Mouse (Mus musculus) hematopoietic stem cell, adult 5-6 weeks (primary cell): ENCODE data around the gene Rap1gap2. TPM values are rescaled to one million over a fixed set of nuclear protein-coding genes. Genes with fewer than 3 reads are reported as not detected.

Experiments used
- ATAC-seq, 2 experiments: fragments of 125-278 bp in 1 of 2; replicated peaks in 1 of 2; 2 replicates each; pipeline ENCODE4 v1.8.0; 2016 to 2017; ENCODE audit warnings: inconsistent platforms in 2 of 2, mild to moderate bottlenecking in 2 of 2, moderate number of reproducible peaks in 2 of 2, low read depth in 1 of 2, moderate TSS enrichment in 1 of 2; ENCODE audit not compliant: low FRiP score in 2 of 2, poor library complexity in 2 of 2, severe bottlenecking in 2 of 2, insufficient read depth in 1 of 2, low TSS enrichment in 1 of 2
- total RNA-seq: library from RNA; stranded (forward); fragments of 172-1452, 232-1000 nt; gene quantifications from 2 replicates; pipeline ENCODE4 v1.2.3, GENCODE M21; 2017

Gene Rap1gap2
- total RNA-seq, 1 experiment from 2014 or later = 2.1 TPM

DNA sequence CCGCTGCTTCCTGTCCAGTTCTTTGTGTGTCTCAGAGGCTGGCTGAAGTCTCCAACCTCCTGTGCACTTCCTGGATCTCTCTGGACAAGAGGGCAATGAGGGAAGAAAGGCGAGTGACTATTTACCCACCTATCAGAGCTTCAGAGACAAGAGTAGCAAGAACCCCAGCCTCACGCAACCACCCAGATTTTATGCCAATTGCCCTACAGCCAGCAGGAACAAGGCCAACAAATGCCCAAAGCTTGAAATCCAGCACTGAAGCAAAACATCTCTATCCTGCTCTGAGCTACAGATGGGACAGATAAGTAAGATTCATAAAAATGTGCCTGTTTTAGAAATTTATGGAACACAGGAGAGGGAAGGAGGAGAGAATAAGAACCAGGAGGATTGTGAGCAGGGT lies 109.7 kb downstream of the Rap1gap2 start:
- no peak for ATAC-seq

DNA sequence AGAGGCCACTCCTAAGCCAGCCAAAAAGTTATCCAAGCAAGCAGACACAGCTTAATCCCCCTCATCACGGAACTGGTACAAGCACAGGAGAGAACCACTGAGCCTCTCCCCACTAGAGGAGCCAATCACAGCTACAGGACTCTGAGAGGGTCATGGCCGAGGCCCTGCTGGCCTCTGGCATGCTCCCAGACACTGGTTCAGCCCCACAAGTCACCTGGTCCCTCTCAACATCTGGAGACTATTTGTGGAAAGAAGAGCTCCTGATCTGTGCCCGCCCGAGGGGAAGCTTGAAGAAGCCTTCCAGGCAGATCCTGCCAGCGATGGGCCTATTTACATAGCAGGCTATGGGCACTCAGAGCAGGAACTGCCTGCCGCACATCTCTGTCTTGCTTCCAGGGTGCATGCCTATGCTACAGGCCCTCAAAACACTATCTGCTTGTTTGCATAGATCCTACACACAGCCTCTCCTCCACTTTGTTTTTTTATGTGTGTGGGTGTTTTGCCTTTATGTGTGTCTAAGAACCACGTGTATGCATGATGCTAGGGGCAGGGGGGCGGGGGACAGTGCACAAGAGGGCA lies 111.1 kb downstream of the Rap1gap2 start:
- ATAC-seq = no peak

- ATAC-seq = no peak
Observed at GRCm38 (mm10) chr11:74499058-74499457, 111.7 kb downstream of the Rap1gap2 start.

DNA sequence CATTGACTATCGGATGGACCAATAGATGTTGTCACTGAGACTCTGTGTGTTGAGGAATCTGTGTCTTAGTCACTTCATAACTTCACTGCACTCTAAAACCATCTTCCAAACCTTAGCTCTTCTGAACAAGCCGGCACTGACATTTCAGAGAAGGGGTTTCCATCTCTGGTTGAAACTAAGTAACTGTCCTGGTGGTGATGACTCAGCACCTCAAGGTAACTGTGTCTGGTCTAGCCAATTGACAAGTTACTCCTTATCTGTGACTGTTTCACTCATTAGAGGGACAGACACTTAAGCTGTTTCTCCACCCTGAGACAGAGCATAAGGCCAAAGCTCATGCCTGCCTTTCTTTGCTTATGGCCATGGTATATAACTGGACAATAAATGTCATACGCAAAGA lies 114.1 kb downstream of the Rap1gap2 start:
- ATAC-seq = no peak

- 0 out of 4 replicates have a peak, but pooled peaks of 1 of the 2 experiments have one; percentile 6 for ATAC-seq
Observed at GRCm38 (mm10) chr11:74493936-74494335, 116.8 kb downstream of the Rap1gap2 start.

DNA sequence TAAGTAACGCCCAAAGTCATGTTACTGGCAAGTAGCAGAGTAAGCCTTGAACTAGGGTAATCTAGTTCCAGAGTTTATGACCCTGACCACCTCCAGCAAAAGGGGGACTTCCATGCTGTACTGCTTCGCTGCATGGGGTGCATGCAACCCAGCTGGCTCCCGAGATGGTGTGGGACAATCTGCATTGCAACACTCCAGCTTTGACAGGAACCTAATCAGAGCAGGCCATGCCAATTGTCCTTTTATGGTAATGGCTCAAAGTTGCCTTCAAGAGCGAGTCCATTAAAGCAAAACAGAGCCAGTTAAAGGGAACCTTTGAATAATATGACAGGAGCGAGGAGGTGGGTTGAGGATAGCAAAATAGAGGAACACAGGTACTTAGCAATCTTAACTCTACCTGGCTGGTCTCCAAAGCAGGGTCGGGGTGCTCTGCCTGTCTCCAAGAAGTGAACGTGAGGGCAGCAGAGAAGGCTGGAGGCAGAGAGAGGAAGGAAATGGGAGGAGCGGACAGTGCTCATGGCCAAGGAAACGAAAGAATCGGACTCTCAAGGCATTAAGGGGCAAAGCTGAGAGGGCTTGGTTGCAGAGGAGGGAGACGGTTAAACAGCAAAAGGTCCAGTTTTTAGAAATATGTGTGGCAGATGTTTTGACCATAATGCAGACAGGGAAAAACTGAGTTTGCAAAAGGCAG lies 117.4 kb downstream of the Rap1gap2 start:
- 0 out of 4 replicates have a peak, but pooled peaks have one; percentile 12 to 30 for ATAC-seq

GRCm38 (mm10) chr11:74491130-74491529 lies 119.6 kb downstream of the Rap1gap2 start:
- peak; percentile 24 to 67; a peak in 1 of 4 replicates for ATAC-seq

GRCm38 (mm10) chr11:74489239-74489638 lies 121.5 kb downstream of the Rap1gap2 start:
- ATAC-seq = no peak

- no peak for ATAC-seq
Observed at GRCm38 (mm10) chr11:74487952-74488351, 122.8 kb downstream of the Rap1gap2 start.

GRCm38 (mm10) chr11:74485435-74486217 lies 125.1 kb downstream of the Rap1gap2 start:
- no peak for ATAC-seq

GRCm38 (mm10) chr11:74483871-74484270 lies 126.8 kb downstream of the Rap1gap2 start:
- ATAC-seq = no peak

GRCm38 (mm10) chr11:74483153-74483817 lies 127.4 kb downstream of the Rap1gap2 start:
- ATAC-seq = no peak

DNA sequence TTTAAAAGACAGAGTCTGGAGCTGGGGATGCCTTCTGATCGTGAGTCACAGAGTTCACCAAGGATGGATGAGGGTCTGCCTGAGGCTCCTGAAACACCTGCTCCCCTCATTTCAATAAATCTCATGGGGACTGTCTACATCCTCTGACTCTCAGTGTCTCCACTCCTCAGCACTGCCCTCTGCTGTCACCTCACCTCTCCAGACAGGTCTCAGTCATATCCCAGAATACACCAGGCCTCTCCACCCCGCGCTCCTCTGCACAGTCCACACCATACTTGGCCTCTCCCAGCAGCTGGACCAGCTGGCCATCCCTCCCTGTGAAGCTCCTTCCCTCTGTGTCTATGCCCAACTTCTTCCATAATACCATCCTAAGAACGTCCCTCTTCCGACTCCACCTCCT lies 128.9 kb downstream of the Rap1gap2 start:
- no peak for ATAC-seq

- ATAC-seq = no peak
Observed at GRCm38 (mm10) chr11:74479715-74480289, 130.9 kb downstream of the Rap1gap2 start.

- ATAC-seq = no peak
Observed at GRCm38 (mm10) chr11:74478877-74479276, 131.8 kb downstream of the Rap1gap2 start.

DNA sequence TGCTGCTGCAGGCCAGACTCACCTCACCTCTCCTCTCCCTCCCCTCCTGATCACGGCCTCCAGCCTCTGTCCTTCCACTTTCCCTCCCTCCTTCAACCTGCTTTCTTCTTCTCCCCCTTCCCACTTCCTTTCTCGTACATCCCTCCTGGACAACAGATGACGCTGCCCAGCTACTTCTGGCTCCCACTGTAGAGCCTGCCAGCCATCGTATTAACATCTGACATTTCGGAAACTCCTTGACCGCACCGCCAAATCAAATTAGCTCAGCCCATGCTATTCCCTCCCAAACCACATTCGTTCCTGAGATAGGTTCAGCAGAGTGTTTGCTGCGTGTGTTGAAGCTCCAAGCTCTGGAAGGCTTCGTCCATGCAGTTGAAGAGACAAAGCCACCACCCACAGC lies 138.0 kb downstream of the Rap1gap2 start:
- ATAC-seq = no peak

DNA sequence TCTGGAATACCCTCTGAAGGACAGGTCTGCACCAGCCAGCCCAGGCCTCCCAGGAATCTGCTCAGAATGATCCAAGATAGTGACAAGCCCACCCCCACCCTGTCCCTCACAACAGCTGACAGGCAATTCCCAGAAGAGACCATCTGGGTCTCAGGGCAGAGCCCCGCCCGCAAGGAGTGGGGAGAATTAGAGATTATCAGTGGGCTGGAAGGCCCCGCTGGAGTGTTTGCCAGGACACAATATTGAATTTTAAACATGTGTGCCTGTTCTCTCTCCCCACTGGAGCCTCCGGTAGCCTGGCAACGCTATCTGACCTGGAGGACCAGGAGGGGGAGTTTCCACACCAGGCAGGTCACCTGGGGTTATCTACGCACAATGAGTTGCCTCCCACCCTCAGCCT lies 142.5 kb downstream of the Rap1gap2 start:
- ATAC-seq = no peak
